Mouse (Mus musculus) splenic B cell, adult 2 months (primary cell): ENCODE data around the gene Tas2r134.

Experiments used
- DNase-seq: peaks from one replicate; pipeline ENCODE4 v3.0.0-alpha.2; 2011; ENCODE audit warnings: low read depth, low spot score
- H3K27me3 ChIP-seq: 2 replicates; pipeline ENCODE4 v1.6.1; 2012; ENCODE audit warnings: mild to moderate bottlenecking, low read length, moderate library complexity, mixed read lengths; ENCODE audit not compliant: control insufficient read depth, poor library complexity, insufficient read depth, severe bottlenecking
- H3K36me3 ChIP-seq: 2 replicates; pipeline ENCODE4 v1.6.1; 2012; ENCODE audit warnings: mild to moderate bottlenecking, low read length, moderate library complexity, mixed read lengths; ENCODE audit not compliant: control insufficient read depth, poor library complexity, insufficient read depth, severe bottlenecking

Tas2r134 gene

DNA sequence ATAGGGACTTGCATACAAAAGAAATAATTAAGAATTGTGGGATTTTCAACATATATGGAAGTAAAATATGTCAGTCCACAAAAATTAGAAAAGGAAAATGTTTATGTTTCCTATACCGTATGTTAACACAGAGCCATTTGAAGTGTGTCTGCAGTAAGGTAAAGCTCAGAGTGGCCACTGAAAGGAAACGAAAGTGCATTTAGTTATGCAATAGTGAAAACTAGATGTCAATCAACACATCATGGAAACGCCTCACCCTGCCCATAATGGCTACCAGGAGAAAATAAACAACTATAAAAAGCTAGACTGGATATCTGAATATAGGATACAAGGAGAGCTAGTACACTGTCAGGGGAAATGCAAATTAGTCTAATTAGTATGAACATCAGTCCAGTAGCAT, 1.3 kb upstream of the Tas2r134 start:
- H3K36me3 ChIP-seq: no peaks in the 10 kb centered on the region
- DNase-seq: no peak
- H3K27me3 ChIP-seq: no peaks in the 10 kb centered on the region

DNA sequence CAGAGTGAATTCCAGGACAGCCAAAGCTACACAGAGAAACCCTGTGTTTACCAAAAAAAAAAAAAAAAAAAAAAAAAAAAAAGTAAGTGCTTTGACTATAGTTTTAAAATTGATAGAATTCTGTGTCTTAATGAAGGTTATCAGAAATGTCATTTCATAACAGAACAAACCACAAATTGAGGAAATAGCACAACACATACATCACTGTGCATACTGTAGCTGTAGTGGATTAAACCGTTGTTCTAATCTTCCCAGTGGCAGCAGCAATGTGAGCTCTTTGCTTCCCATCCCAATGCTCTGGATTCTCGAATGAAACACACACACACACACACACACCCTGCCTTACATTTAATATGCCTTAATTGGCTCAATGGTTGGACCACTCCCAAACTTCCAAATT, 4.1 kb downstream of the Tas2r134 start:
- Histone ChIP-seq H3K27me3 (no peaks in the 10 kb centered on the region), H3K36me3 (no peaks in the 10 kb centered on the region)
- no peak for DNase-seq

DNA sequence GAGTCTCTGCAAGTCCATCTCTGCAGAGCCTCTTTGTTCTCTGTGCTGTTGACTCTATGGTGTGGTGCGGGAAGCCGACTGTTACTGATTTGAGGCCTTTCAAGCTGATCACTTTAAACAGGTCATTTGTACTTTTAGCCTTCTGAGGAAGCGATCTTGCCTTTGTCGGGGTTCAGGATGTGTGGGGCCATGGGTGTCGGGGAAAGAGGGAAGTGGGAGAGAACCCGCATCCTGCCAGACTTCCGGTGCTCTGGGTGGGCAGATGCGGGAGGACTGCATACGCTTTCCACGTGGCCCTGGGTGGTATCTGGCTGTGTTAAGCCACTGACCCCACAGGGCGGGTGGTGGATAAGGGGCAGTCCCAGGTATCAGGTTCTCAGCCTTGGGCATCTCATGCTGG, 10.4 kb downstream of the Tas2r134 start:
- peak; percentile 13 for DNase-seq
- Histone ChIP-seq H3K36me3 (no peaks in the 10 kb centered on the region), H3K27me3 (no peaks in the 10 kb centered on the region)

DNA sequence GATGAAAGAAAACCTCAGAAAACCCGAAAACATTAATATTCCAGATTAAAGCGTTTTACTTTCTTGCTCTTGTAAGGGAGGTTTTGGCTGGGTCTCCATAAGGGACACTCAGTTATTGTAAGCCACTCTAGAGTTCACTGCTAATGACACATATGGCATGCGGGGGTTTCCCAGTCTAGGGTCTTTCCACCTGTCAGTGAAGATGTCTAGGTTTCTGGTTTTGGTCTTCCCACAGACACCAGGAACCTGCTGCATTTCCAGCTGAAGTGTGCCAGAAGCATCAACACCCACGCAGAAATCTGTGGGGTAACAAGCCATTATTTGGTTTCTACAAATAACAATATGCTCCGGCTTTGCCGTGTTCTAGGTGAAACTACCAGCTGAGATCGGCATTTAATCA, 14.3 kb downstream of the Tas2r134 start:
- H3K27me3 ChIP-seq: no peaks in the 10 kb centered on the region
- no peaks in the 10 kb centered on the region for H3K36me3 ChIP-seq
- no peak for DNase-seq

DNA sequence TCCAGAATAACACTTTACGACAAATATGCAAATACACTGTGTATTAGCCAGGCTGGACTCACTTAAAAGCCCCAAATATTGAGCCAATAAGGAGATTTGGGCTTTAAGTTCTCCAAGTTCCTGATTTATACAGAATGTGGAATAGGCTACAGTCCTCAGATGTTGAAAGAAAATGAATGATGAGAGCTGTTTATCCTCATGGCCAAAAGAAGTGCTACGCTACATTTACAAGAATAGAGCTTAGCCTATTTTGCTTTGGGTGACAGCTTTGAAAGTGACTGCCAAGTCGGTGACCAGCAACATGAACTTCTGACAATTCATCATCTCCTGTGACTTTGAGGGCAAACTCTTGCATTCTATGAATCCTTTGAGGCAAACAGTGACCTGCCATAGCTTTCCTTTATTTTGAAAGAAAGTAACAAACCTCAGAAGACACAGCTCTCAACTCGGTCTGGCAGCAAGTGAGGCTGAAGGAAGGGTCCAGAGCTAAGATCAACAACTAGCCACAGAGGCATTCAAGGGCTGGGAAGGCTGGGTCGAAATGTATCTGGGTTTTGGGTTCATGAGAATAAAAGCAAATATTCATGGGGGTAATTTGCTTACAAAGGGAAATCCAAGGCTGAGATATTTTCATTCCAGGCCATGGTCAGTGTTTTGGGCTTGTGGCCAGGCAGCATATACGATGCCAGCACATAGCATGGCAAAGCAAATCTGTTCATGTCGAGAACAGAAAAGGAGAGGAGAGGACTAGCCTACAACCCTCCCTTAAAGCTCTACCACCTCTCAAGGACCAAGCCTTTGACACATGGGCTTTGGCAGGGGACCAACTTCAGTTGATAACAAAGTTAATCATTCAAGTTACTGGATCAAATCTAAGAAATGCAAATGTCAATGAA, 16.2 kb downstream of the Tas2r134 start:
- DNase-seq: no peak
- Histone ChIP-seq H3K27me3 (no peaks in the 10 kb centered on the region), H3K36me3 (no peaks in the 10 kb centered on the region)

DNA sequence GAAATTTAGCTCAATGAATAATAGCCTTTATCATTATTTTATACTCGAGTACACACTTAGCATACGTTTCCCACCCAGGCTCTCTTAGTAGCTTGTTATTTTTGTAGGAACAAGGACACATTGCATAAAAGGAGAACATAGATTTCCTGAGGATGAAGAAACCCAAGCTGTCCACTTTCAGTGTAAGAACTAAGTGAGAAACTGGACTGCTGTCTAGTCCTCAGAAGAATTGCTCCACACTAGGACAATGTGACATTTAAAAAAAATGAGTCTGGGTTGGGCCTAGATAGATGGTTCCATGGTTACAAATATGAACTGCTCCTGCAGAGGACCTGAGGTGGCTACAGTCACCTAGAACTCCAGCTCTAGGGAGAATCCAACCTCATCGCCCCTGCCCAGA, 20.7 kb downstream of the Tas2r134 start:
- H3K27me3 ChIP-seq: peaks cover 2% of the 10 kb centered on the region; the same call in 1 of the 2 replicates
- no peaks in the 10 kb centered on the region for H3K36me3 ChIP-seq
- no peak for DNase-seq

DNA sequence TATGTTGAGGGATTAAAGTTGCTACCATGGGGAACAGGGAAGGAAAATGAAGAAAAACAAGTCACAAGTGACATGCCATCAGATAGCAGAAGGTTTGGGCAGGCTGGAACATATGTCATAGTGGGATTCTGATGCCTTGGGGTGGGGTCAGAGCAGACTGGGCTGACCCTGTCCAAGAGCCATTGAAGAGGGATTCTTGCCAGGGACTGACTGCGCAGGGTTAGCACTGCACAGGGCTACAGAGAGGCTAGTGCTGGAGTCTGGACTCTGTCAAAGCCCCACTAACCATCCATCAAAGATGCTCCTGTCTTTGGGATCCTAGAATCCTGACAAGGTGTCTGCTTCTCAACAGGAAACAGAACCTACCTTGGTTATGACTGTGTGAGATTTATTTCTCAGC, 22.6 kb downstream of the Tas2r134 start:
- no peak for DNase-seq
- H3K27me3 ChIP-seq: peaks cover 2% of the 10 kb centered on the region; the same call in 1 of the 2 replicates
- no peaks in the 10 kb centered on the region for H3K36me3 ChIP-seq

DNA sequence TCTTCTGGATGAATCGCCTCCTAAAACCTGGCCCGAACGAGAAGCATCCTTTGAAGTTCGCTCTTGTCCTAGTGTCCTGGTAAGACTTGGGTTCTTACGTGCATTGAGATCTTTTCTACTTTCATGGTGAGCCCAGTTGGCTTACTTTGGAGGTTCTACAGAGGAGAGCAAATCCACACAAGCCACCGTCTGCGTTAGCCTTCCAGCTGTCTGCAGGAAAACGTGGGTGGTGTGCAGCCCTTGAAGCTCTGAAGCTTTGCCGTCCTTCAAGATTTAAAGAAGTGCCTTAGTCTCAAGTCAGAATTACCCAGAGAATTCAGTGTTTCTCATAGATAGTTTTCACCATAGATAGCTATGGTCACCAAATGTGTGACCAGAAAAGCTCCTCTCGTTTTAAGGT, 24.8 kb downstream of the Tas2r134 start:
- DNase-seq: no peak
- H3K36me3 ChIP-seq: no peaks in the 10 kb centered on the region
- H3K27me3 ChIP-seq: peaks cover 2% of the 10 kb centered on the region; the same call in 1 of the 2 replicates

DNA sequence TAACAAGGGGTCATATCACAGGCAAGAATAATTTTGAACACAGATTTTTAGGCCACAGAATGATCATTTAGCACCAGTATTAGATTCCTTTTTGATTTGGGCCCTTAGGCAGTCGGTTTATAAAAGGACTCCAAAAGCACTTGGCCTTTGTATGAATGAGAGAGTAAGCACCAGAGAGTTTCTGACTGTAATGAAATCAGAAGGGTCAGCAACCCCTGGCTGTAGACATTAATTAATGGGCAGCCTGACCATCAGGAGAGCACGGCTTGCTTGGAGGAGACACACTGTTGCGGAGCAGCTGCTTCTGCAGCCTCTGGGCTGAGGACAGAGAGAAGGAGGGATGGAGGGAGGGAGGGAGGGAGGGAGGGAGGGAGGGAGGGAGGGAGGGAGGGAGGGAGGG, 30.4 kb downstream of the Tas2r134 start:
- no peak for DNase-seq
- Histone ChIP-seq H3K27me3 (no peaks in the 10 kb centered on the region), H3K36me3 (no peaks in the 10 kb centered on the region)

DNA sequence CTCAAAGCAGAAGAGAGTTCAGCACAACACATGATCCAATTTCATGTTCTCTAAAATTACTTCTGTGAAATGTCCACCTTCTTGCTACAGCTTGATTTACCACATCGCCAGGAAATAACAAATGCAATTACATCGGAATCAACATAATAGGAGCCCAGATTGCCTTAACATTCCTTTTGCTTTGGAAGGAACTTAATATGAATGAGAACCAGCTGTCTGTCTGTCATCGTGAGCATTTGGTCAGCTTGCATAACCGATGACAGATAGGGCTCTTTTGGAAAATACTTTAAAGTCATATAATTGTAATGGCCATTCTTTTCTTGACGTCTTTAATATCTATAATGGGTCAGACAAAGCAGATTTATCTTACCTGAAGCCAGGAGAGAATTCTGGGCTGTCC, 31.0 kb downstream of the Tas2r134 start:
- no peaks in the 10 kb centered on the region for H3K36me3 ChIP-seq
- DNase-seq: no peak
- no peaks in the 10 kb centered on the region for H3K27me3 ChIP-seq

DNA sequence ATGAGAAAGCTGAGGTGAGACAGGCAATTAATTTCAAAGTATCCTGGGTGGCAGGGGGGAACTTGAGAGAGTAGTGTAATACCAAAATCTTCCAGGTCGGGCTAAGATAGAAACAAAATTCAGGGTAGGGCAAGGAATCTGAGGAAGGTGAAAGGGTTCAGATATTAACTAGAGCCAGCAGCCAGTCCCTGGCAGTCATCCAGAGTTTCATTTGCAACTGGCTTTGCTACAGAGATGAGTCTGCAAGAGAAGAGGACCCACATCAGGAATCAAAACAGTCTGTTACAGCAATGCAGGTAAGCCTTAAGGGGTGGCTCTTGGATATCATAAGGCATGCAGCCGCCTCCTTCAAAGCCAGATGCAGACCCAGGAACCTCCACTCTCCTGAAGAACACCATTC, 47.0 kb downstream of the Tas2r134 start:
- no peak for DNase-seq
- Histone ChIP-seq H3K36me3 (no peaks in the 10 kb centered on the region), H3K27me3 (no peaks in the 10 kb centered on the region)
